Mouse (Mus musculus) heart, postnatal 0 days (tissue): Measurements from ENCODE around the gene Metap2.

Experiments
- CTCF ChIP-seq: IDR thresholded peaks from 2 replicates; pipeline ENCODE4 v1.5.1; 2016; ENCODE audit warnings: antibody characterized with exemption, control low read depth, low read depth
- EP300 ChIP-seq: IDR thresholded peaks from 2 replicates; pipeline ENCODE4 v1.6.1; 2016; ENCODE audit warnings: antibody characterized with exemption, low read depth

DNA sequence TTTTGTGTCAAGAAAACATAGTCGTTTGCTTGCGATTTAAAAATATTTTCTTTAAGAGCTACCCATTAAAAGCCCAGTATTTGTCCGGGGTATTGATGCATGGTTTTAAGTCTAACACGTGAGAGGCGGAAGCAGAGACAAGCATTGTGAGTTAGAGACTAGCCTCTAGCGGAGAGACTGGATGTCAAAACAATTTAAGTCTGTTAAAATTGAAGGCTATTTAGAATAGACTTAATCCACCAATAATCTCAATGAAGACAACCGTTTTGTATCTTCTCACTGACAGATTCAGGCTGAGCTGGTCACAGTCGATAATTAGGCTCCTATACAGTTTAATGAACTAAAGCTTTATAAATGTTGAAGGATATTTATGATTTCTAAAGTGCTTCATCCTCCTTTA lies 42.8 kb upstream of the Metap2 start:
- TF ChIP-seq CTCF = no peak
- no peak for TF ChIP-seq EP300
